In the genomic region with DNA sequence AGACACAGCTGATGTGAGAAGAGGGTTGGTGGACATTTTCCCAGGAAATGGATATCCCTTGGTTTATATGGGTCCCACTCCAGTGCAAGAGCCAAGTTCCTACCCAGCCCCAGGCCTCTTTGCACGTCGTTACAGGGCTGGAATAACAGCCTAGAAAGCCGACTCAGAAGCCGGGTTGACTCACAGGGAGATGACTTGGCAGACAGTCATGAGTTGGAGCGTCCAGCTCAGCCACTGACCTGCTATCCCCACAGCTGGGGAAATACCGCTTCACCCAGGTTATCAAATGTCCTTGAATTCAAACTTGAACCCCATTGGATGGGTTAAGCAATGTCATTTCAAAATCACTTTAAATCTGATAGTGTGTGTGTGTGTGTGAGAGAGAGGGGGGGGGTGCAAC, we compare ENCODE assay signal across 15 mouse cellular contexts. TPM values are rescaled to one million over a fixed set of nuclear protein-coding genes. Genes with fewer than 3 reads are reported as not detected.
DNase-seq lines count a peak whose midpoint lies in the region; ATAC-seq and TF ChIP-seq lines count a peak whose summit lies in the region.
"Had no signal": no experiment of that assay in that cellular context is flagged by ENCODE, and none has a peak within 500 bp of the region (broad histone marks: within the 10 kb centered on the region; RNA-seq: fewer than 3 reads in every experiment).

No protein-coding gene starts in this region.

- H3K27ac ChIP-seq in heart, embryonic 11.5 days (ENCODE audit: low read depth, low read length): no peak overlapping the region
- H3K27ac ChIP-seq in gastrocnemius, adult 2 months: peak overlapping the region; percentile 86
- H3K27ac ChIP-seq in hindbrain, embryonic 13.5 days: no peak overlapping the region
- H3K27ac ChIP-seq: embryonic facial prominence, embryonic 10.5 days; heart, embryonic 10.5 days; hindbrain, embryonic 12.5 days; midbrain, embryonic 10.5 days had no signal

- H3K36me3 ChIP-seq in heart, embryonic 11.5 days (ENCODE audit: control insufficient read depth, insufficient read depth, low read length): no peaks in the 10 kb centered on the region
- no peaks in the 10 kb centered on the region for H3K36me3 ChIP-seq in hindbrain, embryonic 13.5 days
- H3K36me3 ChIP-seq: embryonic facial prominence, embryonic 10.5 days; heart, embryonic 10.5 days; hindbrain, embryonic 12.5 days; midbrain, embryonic 10.5 days had no signal

- no peak overlapping the region for H3K4me3 ChIP-seq in heart, embryonic 11.5 days (ENCODE audit: low read depth, low read length)
- H3K4me3 ChIP-seq in gastrocnemius, adult 2 months: no peak overlapping the region
- H3K4me3 ChIP-seq in hindbrain, embryonic 13.5 days: no peak overlapping the region
- H3K4me3 ChIP-seq: embryonic facial prominence, embryonic 10.5 days; heart, embryonic 10.5 days; hindbrain, embryonic 12.5 days; midbrain, embryonic 10.5 days had no signal

- no peak overlapping the region for H3K9ac ChIP-seq in heart, embryonic 11.5 days (ENCODE audit: low read depth, low read length)
- no peak overlapping the region for H3K9ac ChIP-seq in hindbrain, embryonic 13.5 days
- H3K9ac ChIP-seq: hindbrain, embryonic 12.5 days; lung, embryonic 14.5 days had no signal

- H3K9me3 ChIP-seq in heart, embryonic 11.5 days (replicated peaks; ENCODE audit: control insufficient read depth, low read length): no peaks in the 10 kb centered on the region
- no peaks in the 10 kb centered on the region for H3K9me3 ChIP-seq in hindbrain, embryonic 13.5 days
- H3K9me3 ChIP-seq: embryonic facial prominence, embryonic 10.5 days; heart, embryonic 10.5 days; hindbrain, embryonic 12.5 days; midbrain, embryonic 10.5 days had no signal

- no peak for ATAC-seq in heart, embryonic 11.5 days (replicated peaks; ENCODE audit: insufficient number of reproducible peaks, low FRiP score, low TSS enrichment)
- ATAC-seq in activated CD4-positive, CD25-positive, alpha-beta regulatory T cell, adult 4 months: no peak
- ATAC-seq in hindbrain, embryonic 13.5 days (ENCODE audit: low FRiP score): no peak

- H3K4me1 ChIP-seq in heart, embryonic 11.5 days (ENCODE audit: control insufficient read depth, insufficient read depth, low read length): peaks cover 3% of the 10 kb centered on the region; the same call in 1 of the 2 replicates
- peaks cover 17% of the 10 kb centered on the region for H3K4me1 ChIP-seq in hindbrain, embryonic 13.5 days (replicated peaks)

- TF ChIP-seq CTCF in gastrocnemius, adult 2 months (IDR thresholded peaks at IDR 0.05): no peak

- WGBS in heart, embryonic 11.5 days (ENCODE audit: insufficient replicate concordance): 76% methylated on average over 6 of the region's 6 CpGs
- 77% methylated on average over 6 of the region's 6 CpGs for WGBS in hindbrain, embryonic 13.5 days

- DNase-seq in heart, postnatal 10 days: peak; percentile 31 to 48
- DNase-seq in 3T3-L1 (ENCODE audit: low read depth, low spot score): peak; percentile 91
- DNase-seq in NIH3T3 (ENCODE audit: low read depth): peak; percentile 85
- DNase-seq in gastrocnemius, adult 2 months: peak; percentile 82
- DNase-seq: kidney, adult 18-20 months; kidney, postnatal 25 days; lung, embryonic 14.5 days; thymus, adult 2 months had no signal

- H3K4me2 ChIP-seq in heart, embryonic 11.5 days: no peak overlapping the region
- H3K4me2 ChIP-seq in hindbrain, embryonic 13.5 days: no peak overlapping the region
- H3K4me2 ChIP-seq: hindbrain, embryonic 12.5 days had no signal

- intact Hi-C loops in heart, postnatal 10 days (cut with DNase I): loop anchor here (5.0 kb wide), 2 partner anchors 110 to 255 kb away; no protein-coding TSS in a partner anchor
- intact Hi-C loops in gastrocnemius, adult 2 months (cut with DNase I): loop anchor here (5.0 to 10.0 kb wide), 2 partner anchors 255 to 282 kb away; partner anchors contain the start of gene Wipi1

- peaks cover 6% of the 10 kb centered on the region; the same call in 1 of the 2 replicates for H3K27me3 ChIP-seq in heart, embryonic 11.5 days (ENCODE audit: control insufficient read depth, insufficient read depth, low read length)
- no peaks in the 10 kb centered on the region for H3K27me3 ChIP-seq in hindbrain, embryonic 13.5 days
- H3K27me3 ChIP-seq: hindbrain, embryonic 12.5 days had no signal

RNA-seq across cellular contexts. Expression of gene Gna13, which starts 29.9 kb away (rescaled TPM):
- 10 to 100 TPM; 45.7 to 48.7 TPM for total RNA-seq in heart, postnatal 10 days (2021)
- 24.9 and 28.9 TPM in 2 replicates for polyA plus RNA-seq in heart, embryonic 11.5 days (2014; fragmentation: Nextera tagmentation; extraction: Ambion mirVana)
- total RNA-seq in gastrocnemius, adult 2 months (2021): 10 to 100 TPM; 25.6 to 27.8 TPM
- polyA plus RNA-seq in activated CD4-positive, CD25-positive, alpha-beta regulatory T cell, adult 4 months (2017; shearing (Covaris generic)): 10 to 100 TPM; 56.6 to 64.4 TPM
- 15.1 and 16.6 TPM in 2 replicates for polyA plus RNA-seq in hindbrain, embryonic 13.5 days (2015; fragmentation: Nextera tagmentation; extraction: Ambion mirVana)

RNA-seq across cellular contexts. Expression of gene Rgs9, which starts 34.8 kb away (rescaled TPM):
- under 1 TPM; 0.62 to 0.69 TPM for total RNA-seq in heart, postnatal 10 days (2021)
- 0.40 and 0.72 TPM in 2 replicates for polyA plus RNA-seq in heart, embryonic 11.5 days (2014; fragmentation: Nextera tagmentation; extraction: Ambion mirVana)
- total RNA-seq in gastrocnemius, adult 2 months (2021): under 1 TPM; 0.13 to 0.20 TPM
- polyA plus RNA-seq in activated CD4-positive, CD25-positive, alpha-beta regulatory T cell, adult 4 months (2017; shearing (Covaris generic)): 1 to 10 TPM; 3.3 to 5.5 TPM
- 6.2 and 7.6 TPM in 2 replicates for polyA plus RNA-seq in hindbrain, embryonic 13.5 days (2015; fragmentation: Nextera tagmentation; extraction: Ambion mirVana)

Comparison
In these comparisons a context has a peak if more than half of its experiments do, and no peak if none do; other contexts are left out.
1. DNase-seq: peak in every context shown above with its lines; median percentile 91 in 3T3-L1; 85 in NIH3T3; 82 in gastrocnemius, adult 2 months; 40 in heart, postnatal 10 days.